ENCODE assay signal across 27 mouse cellular contexts in genomic region chr11:4060866-4061575, GRCm38 (mm10). TPM values are rescaled to one million over a fixed set of nuclear protein-coding genes. Genes with fewer than 3 reads are reported as not detected.
DNase-seq lines count a peak whose midpoint lies in the region; ATAC-seq lines count a peak whose summit lies in the region.
"Had no signal": no experiment of that assay in that cellular context is flagged by ENCODE, and none has a peak within 500 bp of the region (broad histone marks: within the 10 kb centered on the region; RNA-seq: fewer than 3 reads in every experiment).

No protein-coding gene starts in this region.

- ATAC-seq in CD4-positive, CD25-positive, alpha-beta regulatory T cell, adult 4 months: no peak
- ATAC-seq: forebrain, embryonic 15.5 days; hindbrain, embryonic 16.5 days; intestine, embryonic 16.5 days; liver, embryonic 12.5 days had no signal

- DNase-seq in frontal cortex, adult 2 months (ENCODE audit: extremely low spot score in 1 of 2, low spot score in 1 of 2): peak; percentile 17 to 38
- DNase-seq in frontal cortex, postnatal 10 days (ENCODE audit: low spot score in 2 of 2): no peak
- peak; percentile 21 to 47 for DNase-seq in right cerebral cortex, adult 2 months (ENCODE audit: low spot score in 2 of 2)
- DNase-seq in right cerebral cortex, postnatal 4 days: no peak
- DNase-seq in lung, postnatal 14 days: peak; percentile 53
- DNase-seq in ovary, postnatal 10 days (ENCODE audit: low spot score): no peak
- no peak for DNase-seq in ovary, postnatal 36 days (ENCODE audit: low spot score)
- DNase-seq: adrenal gland, postnatal 14 days; cerebellum, adult 11-12 months; cerebellum, postnatal 14 days; embryo, embryonic 11 days; gastrocnemius, postnatal 10 days; heart, adult 11 months; heart, postnatal 4 days; thymus, postnatal 14 days had no signal

RNA-seq across cellular contexts. Expression of gene Sec14l3, which starts 3.6 kb away (rescaled TPM):
- 0.40 and 2.2 TPM in 2 replicates for polyA plus RNA-seq in frontal cortex, adult 2 months (2012; rRNA removed)
- not detected for polyA plus RNA-seq in CD4-positive, CD25-positive, alpha-beta regulatory T cell, adult 4 months (2017; shearing (Covaris generic))
- polyA plus RNA-seq: G1E; heart, embryonic 14.5 days; intestine, embryonic 16.5 days; kidney, postnatal 0 days; limb, embryonic 12.5 days; liver, embryonic 12.5 days; midbrain, embryonic 12.5 days; neural tube, embryonic 12.5 days; small intestine, adult 2 months had no signal

RNA-seq across cellular contexts. Expression of gene Sec14l4, which starts 29.8 kb away (rescaled TPM):
- polyA plus RNA-seq in frontal cortex, adult 2 months (2012; rRNA removed): 0.08 and 0.30 TPM in 2 replicates
- not detected for polyA plus RNA-seq in CD4-positive, CD25-positive, alpha-beta regulatory T cell, adult 4 months (2017; shearing (Covaris generic))
- polyA plus RNA-seq: forebrain, embryonic 15.5 days; G1E; heart, embryonic 14.5 days; hindbrain, embryonic 16.5 days; kidney, postnatal 0 days; limb, embryonic 12.5 days; midbrain, embryonic 12.5 days had no signal

RNA-seq across cellular contexts. Expression of gene Mtfp1, which starts 34.2 kb away (rescaled TPM):
- 112 and 119 TPM in 2 replicates for polyA plus RNA-seq in frontal cortex, adult 2 months (2012; rRNA removed)
- 1 to 10 TPM; 1.2 to 1.8 TPM for polyA plus RNA-seq in CD4-positive, CD25-positive, alpha-beta regulatory T cell, adult 4 months (2017; shearing (Covaris generic))

Comparison
In these comparisons a context has a peak if more than half of its experiments do, and no peak if none do; other contexts are left out.
1. DNase-seq: peak in frontal cortex, adult 2 months (2 of 2), right cerebral cortex, adult 2 months (2 of 2) and lung, postnatal 14 days (single experiment); none in frontal cortex, postnatal 10 days (0 of 2), right cerebral cortex, postnatal 4 days (single experiment), ovary, postnatal 10 days (single experiment) and ovary, postnatal 36 days (single experiment).
2. RNA of gene Mtfp1, which starts 34.2 kb away (polyA plus RNA-seq): 112 to 119 TPM in frontal cortex, adult 2 months; 1.2 to 1.8 TPM in CD4-positive, CD25-positive, alpha-beta regulatory T cell, adult 4 months; every median in the first group is over 10 times any median in the second.